Mouse (Mus musculus): ENCODE measurements around the gene H2-D1.

DNA sequence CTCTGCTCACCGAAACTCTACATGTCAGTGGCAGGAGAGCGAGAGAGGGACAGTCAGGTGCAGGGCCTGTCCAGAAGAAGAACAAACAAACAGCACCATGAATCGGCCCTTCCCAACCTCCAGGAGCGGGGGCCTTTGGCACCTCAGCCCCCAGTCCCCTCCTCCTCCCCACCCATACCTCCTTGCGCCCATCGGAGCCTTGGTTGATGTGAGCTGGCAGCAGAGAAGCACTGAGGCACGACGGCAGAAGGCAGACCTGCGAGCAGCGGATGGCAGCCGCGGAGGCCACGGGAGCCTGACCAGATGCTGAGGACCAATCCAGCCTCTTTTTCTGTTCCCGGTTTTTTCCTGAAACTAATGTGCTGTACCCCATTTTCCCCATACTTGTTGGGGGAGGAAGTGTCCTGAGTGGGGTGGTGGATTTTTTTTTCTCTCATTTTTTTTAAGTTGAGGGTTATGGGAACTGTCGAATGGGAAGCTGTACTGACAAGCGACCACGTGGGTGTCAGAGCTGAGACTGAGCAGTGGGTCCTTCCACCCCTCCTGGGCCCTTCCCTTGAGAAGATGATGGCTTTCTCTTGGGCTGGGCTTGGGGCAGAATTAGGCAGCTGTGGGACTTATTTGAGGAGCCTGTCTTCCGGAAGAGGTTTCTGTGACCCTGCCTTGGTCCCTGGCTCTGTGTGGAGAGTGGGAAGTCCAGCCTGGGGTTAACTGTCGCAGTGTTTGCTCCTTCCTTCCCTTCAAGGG is 12.9 kb upstream of the H2-D1 start:
- no peak for TF ChIP-seq CTCF (IDR thresholded peaks at IDR 0.05; ENCODE audit: borderline replicate concordance, insufficient read depth, low read length)
- TF ChIP-seq POLR2A (IDR thresholded peaks at IDR 0.05; ENCODE audit: low read depth, low read length), result no peak
